Mouse (Mus musculus) gastrocnemius, adult 18-20 months (tissue): Measurements from ENCODE around the gene Clptm1. TPM values are rescaled to one million over a fixed set of nuclear protein-coding genes. Genes with fewer than 3 reads are reported as not detected.
"Not testable (repeated sequence)": the region's sequence is repeated elsewhere in the genome, so short reads cannot be mapped to it uniquely, and the experiment has no call there.

Source experiments
- DNase-seq: peaks from one replicate; pipeline ENCODE4 v3.0.0; 2021; ENCODE audit warnings: low spot score
- total RNA-seq, 2 experiments: library from RNA; stranded (reverse); gene quantifications; 2 replicates each; pipeline ENCODE4 v1.2.3; 2021

The Clptm1 gene
- total RNA-seq, 2 experiments from 2014 or later: 46.8 to 47.3 TPM

DNA sequence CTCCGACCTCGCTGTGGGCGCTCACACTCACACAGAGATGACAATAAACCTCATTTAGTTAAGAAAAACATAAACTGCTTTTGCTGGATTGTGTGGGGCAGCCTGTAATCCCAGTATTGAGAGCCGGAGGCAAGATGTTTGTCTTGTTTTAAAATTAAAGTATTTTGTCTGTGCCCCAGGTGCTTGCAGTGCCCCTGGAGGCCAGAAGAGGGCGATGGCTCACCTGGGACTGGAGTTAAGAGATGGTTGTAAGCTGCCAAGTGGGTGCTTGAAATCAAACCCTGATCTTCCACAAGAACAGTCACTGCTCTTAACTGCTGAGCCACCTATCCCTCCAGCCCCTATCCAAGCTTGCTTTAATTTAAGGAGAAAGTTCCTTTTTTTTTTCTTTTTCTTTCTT is 53.9 kb downstream of the Clptm1 start:
- no peak for DNase-seq

DNA sequence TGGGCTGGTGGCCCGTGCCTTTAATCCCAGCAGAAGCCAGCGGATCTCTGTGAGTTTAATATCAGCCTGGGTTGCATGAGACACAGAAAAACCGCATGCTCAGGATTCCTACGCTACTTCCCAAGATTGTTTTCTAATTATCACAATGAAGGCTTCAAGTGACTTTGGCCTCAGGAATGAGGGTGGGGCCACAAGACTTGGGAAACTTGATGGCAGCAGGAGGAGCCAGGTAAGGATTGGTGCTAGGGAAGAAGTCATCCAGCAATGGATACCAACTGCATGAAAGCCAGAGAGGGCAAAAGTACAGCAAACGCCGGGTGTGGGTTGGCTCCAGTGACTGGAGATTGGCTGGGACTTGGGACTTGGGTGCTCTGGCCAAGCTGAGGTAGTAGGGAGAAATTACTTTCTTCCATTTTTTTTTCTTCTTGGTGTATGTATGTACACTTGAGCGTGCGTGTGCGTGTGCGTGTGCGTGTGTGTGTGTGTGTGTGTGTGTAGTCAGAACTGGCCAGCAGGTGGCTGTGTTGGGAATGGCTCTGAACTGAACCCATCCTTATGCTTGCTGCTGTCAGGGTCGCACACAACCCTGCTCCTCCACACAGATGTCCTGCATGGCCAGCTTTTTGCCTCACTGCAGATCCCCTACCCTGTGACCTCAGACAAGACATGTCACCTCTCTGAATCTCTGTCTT is 55.0 kb downstream of the Clptm1 start:
- no peak for DNase-seq

DNA sequence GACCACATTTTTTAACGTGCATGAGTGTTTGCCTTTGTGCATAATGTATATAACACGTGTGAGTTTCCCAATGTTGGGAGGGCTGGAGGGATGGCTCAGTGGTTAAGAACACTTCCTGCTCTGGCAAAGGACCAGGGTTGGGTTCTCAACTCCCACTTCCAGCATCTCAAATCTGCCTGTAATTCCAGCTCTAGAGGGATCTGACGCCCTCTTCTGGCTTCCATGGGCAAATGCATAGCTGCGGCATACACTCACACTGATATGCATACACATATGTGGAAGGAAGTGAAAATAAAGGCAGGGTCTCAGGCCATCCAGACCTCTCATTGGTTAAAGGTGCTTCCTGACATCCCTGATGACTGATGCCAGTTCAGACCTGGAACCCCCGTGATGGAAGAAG is 57.5 kb downstream of the Clptm1 start:
- no peak for DNase-seq

DNA sequence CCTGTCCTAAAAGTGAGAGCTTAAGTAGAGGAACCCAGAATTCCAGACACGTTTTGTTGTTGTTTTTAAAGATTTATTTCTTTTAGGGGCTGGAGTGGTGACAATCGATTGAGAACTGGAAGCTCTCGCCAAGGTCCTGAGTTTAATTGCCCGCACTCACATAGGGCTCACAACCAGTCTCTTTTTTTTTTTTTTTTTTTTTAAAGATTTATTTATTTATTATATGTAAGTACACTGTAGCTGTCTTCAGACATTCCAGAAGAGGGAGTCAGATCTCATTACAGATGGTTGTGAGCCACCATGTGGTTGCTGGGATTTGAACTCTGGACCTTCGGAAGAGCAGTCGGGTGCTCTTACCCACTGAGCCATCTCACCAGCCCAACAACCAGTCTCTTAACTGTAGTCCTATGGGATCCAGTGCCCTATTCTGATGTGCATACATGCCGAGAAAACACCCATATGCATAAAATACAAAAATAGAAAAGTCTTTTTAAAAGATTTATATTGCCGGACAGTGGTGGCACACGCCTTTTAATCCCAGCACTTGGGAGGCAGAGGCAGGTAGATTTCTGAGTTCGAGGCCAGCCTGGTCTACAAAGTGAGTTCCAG is 60.1 kb downstream of the Clptm1 start:
- DNase-seq: not testable (repeated sequence)

- peak; percentile 98 for DNase-seq
These were observed 60.8 kb downstream of the Clptm1 start, which contains the start of gene Clasrp for GRCm38 (mm10) chr7:19603849-19604605. Clasrp (minus strand) TSS chr7:19604486.

- no peak for DNase-seq
These were observed 61.8 kb downstream of the Clptm1 start for GRCm38 (mm10) chr7:19603055-19603454.

GRCm38 (mm10) chr7:19600562-19600961 is 64.3 kb downstream of the Clptm1 start:
- no peak for DNase-seq

DNA sequence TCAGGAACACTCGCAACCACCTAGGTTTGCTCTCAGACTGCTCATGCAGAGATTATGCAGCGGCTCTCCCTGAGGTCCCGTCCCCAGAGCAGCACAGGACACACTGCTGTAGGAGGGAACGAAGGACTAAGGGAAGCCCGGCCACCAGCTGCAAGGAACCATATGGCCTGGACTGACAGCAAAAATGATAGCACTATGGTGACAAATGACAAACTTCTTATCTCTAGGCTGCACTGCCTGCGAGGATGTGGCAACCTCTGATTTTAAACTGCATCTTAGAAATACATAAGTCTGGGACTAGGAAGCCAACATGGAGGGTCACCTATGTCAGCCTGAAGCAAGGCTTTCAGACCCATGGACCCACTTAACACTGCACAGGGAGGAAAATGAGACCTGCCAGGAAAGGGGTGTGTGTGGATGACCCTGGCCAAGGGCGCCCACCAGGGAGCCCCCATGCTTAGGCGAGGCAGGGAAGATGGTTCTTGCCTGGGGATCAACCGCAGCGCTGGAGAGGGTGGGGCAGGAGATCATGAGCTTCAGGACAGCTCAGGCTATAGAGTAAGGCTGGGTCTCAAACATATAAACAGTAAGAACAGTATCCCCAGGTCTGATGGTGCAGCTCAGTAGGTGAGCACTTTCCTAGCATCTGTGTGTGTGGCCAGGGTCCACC is 71.6 kb downstream of the Clptm1 start:
- no peak for DNase-seq

DNA sequence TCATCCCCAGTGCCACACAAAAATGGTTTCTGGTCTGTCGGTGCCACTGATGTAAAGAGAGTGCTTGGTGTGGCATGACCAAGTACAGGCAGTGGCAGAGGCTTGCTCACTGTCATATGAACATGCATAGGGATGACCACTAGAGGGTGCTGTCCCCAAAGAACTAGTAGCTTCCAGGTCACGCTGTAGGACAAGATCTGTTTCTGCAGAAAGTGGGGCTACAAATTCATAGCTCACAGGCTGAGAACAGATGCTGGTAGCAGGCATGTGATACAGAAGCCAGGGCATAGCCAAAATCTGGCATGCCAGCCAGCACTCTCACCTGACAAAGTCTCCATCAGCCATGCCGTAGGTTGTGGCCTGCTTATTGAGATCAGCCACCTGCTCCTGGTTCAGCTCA is 74.9 kb downstream of the Clptm1 start:
- peak; percentile 80 for DNase-seq

GRCm38 (mm10) chr7:19589207-19589606 is 75.6 kb downstream of the Clptm1 start:
- DNase-seq: peak; percentile 37

- DNase-seq: no peak
These were observed 78.6 kb downstream of the Clptm1 start for GRCm38 (mm10) chr7:19586269-19586668.

Other genes with a start within 250 kb of the Clptm1 start
- 10 to 100 TPM; 18.5 to 20.8 TPM for gene Mark4, start 206.2 kb downstream of the Clptm1 start, total RNA-seq
- 1 to 10 TPM in 1 of 2 experiments, under 1 TPM in 1; 0.57 to 1.5 TPM for gene Exoc3l2, start 201.7 kb downstream of the Clptm1 start, total RNA-seq
- gene Bloc1s3, start 156.7 kb downstream of the Clptm1 start, total RNA-seq: 1 to 10 TPM; 1.9 to 2.2 TPM
- 1 to 10 TPM; 9.0 to 9.4 TPM for gene Trappc6a, start 156.6 kb downstream of the Clptm1 start, total RNA-seq
- not detected for gene Nkpd1, start 147.2 kb downstream of the Clptm1 start, total RNA-seq
- 10 to 100 TPM; 43.4 to 47.5 TPM for gene Ppp1r37, start 102.0 kb downstream of the Clptm1 start, total RNA-seq
- under 1 TPM; 0.43 to 0.71 TPM for gene Zfp296, start 87.7 kb downstream of the Clptm1 start, total RNA-seq
- 10 to 100 TPM; 72.9 to 81.2 TPM for gene Gemin7, start 87.4 kb downstream of the Clptm1 start, total RNA-seq
- gene Clasrp, start 60.5 kb downstream of the Clptm1 start, total RNA-seq: 10 to 100 TPM in 1 of 2 experiments, 1 to 10 TPM in 1; 8.7 to 10.4 TPM
- 10 to 100 TPM in 1 of 2 experiments, 1 to 10 TPM in 1; 6.7 to 11.0 TPM for gene Relb, start 35.6 kb downstream of the Clptm1 start, total RNA-seq
- under 1 TPM in 1 of 2 experiments, not detected in 1; 0.74 TPM for gene Apoc2, start 12.9 kb upstream of the Clptm1 start, total RNA-seq
- gene Gm44805, start 16.4 kb upstream of the Clptm1 start, total RNA-seq: not detected
- under 1 TPM in 1 of 2 experiments, not detected in 1; 0.95 TPM for gene Apoc4, start 16.4 kb upstream of the Clptm1 start, total RNA-seq
- 1 to 10 TPM in 1 of 2 experiments, under 1 TPM in 1; 0.84 to 4.3 TPM for gene Apoc1, start 27.6 kb upstream of the Clptm1 start, total RNA-seq
- 10 to 100 TPM; 59.5 to 87.1 TPM for gene Apoe, start 34.2 kb upstream of the Clptm1 start, total RNA-seq
- gene Tomm40, start 50.4 kb upstream of the Clptm1 start, total RNA-seq: 10 to 100 TPM; 40.8 to 44.0 TPM
- gene Nectin2, start 85.5 kb upstream of the Clptm1 start, total RNA-seq: 1 to 10 TPM in 1 of 2 experiments, under 1 TPM in 1; 0.64 to 2.0 TPM
- 10 to 100 TPM; 17.4 to 28.5 TPM for gene Bcam, start 106.0 kb upstream of the Clptm1 start, total RNA-seq
- not detected for gene Cblc, start 131.8 kb upstream of the Clptm1 start, total RNA-seq
- 1 to 10 TPM; 1.0 to 2.0 TPM for gene Bcl3, start 157.7 kb upstream of the Clptm1 start, total RNA-seq
- gene Gm19345, start 187.0 kb upstream of the Clptm1 start, total RNA-seq: not detected
- not detected for gene Ceacam16, start 196.3 kb upstream of the Clptm1 start, total RNA-seq
- not detected for gene Ceacam19, start 222.9 kb upstream of the Clptm1 start, total RNA-seq